ENCODE assay signal across 24 mouse cellular contexts in the genomic region with DNA sequence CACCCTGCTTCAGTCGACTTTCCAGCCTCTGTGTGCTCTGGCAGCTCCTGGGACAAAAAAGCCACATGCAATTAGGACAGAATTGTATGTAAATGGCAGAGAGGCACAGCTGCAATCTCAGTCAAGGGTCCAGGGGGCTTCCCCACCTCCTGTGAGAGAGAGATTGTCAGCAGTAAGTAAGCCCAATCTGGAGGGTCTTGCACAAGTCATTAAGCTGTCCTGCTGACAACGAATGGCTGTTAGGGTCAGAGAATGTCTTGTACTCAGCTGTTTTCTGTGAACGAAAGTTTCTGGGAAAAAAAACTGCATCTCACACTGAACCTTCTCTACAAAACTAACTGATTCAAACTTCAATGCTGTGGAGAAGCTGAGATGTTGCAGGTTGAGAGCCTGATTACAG. TPM values are rescaled to one million over a fixed set of nuclear protein-coding genes. Genes with fewer than 3 reads are reported as not detected.
"Had no signal": no experiment of that assay in that cellular context is flagged by ENCODE, and none has a peak within 500 bp of the region (broad histone marks: within the 10 kb centered on the region; RNA-seq: fewer than 3 reads in every experiment).

No protein-coding gene starts in this region.

- H3K9ac ChIP-seq: limb, embryonic 13.5 days; liver, embryonic 12.5 days; liver, embryonic 15.5 days; midbrain, embryonic 13.5 days; neural tube, embryonic 13.5 days had no signal

- H3K27me3 ChIP-seq: limb, embryonic 13.5 days; liver, embryonic 15.5 days; neural tube, embryonic 13.5 days had no signal

- ATAC-seq: hindbrain, postnatal 0 days; inflammation-experienced regulatory T-cells, adult 6 months; liver, embryonic 12.5 days; midbrain, embryonic 13.5 days; midbrain, embryonic 16.5 days had no signal

- H3K4me3 ChIP-seq: limb, embryonic 10.5 days; limb, embryonic 13.5 days; liver, embryonic 12.5 days; liver, embryonic 15.5 days; midbrain, embryonic 10.5 days; midbrain, embryonic 13.5 days; myocyte; neural tube, embryonic 13.5 days had no signal

- DNase-seq: kidney, postnatal 25 days; liver; lung, adult 18-20 months; retina, postnatal 1 day; right cerebral cortex, postnatal 25 days; spleen, adult 18-20 months; thymus, adult 18-20 months; thymus, postnatal 36 days had no signal

- H3K4me2 ChIP-seq: limb, embryonic 13.5 days; liver, embryonic 12.5 days; liver, embryonic 15.5 days; midbrain, embryonic 13.5 days; neural tube, embryonic 13.5 days had no signal

- H3K27ac ChIP-seq: hindbrain, postnatal 0 days; limb, embryonic 10.5 days; limb, embryonic 13.5 days; liver, embryonic 12.5 days; liver, embryonic 15.5 days; macrophage; midbrain, embryonic 10.5 days; midbrain, embryonic 13.5 days; neural tube, embryonic 13.5 days had no signal

- H3K36me3 ChIP-seq: limb, embryonic 10.5 days; limb, embryonic 13.5 days; liver, embryonic 12.5 days; liver, embryonic 15.5 days; midbrain, embryonic 10.5 days; midbrain, embryonic 13.5 days; neural tube, embryonic 13.5 days had no signal

- H3K9me3 ChIP-seq: limb, embryonic 10.5 days; limb, embryonic 13.5 days; liver, embryonic 12.5 days; liver, embryonic 15.5 days; midbrain, embryonic 10.5 days; midbrain, embryonic 13.5 days; neural tube, embryonic 13.5 days had no signal

- H3K4me1 ChIP-seq: limb, embryonic 10.5 days; limb, embryonic 13.5 days; liver, embryonic 12.5 days; liver, embryonic 15.5 days; midbrain, embryonic 13.5 days; neural tube, embryonic 13.5 days had no signal

RNA-seq across cellular contexts. Expression of a gene that starts 46.7 kb away (rescaled TPM):
- total RNA-seq: left cerebral cortex, postnatal 25 days; megakaryocyte, adult 5-6 weeks; monocyte, adult 5-6 weeks; neutrophil, adult 5-6 weeks had no signal
- polyA plus RNA-seq: inflammation-experienced regulatory T-cells, adult 6 months; limb, embryonic 10.5 days; liver, embryonic 12.5 days; macrophage; myocyte had no signal
